Comparison of ENCODE assay signal across 8 mouse cellular contexts in the genomic region with DNA sequence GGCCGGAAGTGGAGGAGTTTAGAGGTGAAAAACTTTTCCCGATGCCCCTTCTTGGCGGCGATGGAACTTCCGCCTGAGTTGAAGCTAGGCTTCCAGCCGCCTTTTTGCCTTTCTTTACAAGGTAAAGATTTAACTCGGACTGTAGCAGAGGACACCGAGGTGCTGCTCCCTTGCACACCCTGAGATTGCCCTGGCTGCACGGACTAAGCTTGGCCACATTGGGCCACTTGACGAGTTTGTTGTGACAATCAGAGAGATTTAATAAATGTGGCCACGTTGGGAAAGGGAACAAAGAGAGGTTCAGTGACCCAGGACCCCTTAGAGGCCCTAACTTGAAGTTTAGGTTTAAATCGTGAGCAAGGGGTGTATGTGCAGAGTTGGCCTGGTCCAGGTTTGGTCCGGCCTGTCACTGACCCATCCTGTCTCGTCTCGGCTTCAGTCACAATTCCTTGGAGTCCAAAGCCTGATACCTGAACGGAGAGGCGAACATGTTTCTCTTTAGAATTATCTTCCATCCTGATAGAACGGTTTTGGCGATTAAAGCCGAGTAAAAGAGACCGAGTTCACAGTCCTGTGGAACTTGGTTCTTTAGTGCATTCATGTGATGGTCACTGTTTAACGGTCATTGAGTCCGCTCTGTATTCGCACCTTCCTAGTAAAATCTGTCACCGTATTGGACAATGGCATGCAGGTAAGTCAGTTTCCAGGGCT. TPM values are rescaled to one million over a fixed set of nuclear protein-coding genes. Genes with fewer than 3 reads are reported as not detected.
A peak's percentile ranks its signal among the peaks of the same experiment; 100 is the strongest.
DNase-seq lines count a peak whose midpoint lies in the region; ATAC-seq and TF ChIP-seq lines count a peak whose summit lies in the region.

No protein-coding gene starts in this region.

- no peak for TF ChIP-seq CTCF in lung, adult 2 months (IDR thresholded peaks at IDR 0.05; ENCODE audit: insufficient read depth, low read length)

- H3K27me3 ChIP-seq in embryonic facial prominence, embryonic 14.5 days (replicated peaks; ENCODE audit: control insufficient read depth, insufficient read depth, low read length): no peaks in the 10 kb centered on the region
- no peaks in the 10 kb centered on the region for H3K27me3 ChIP-seq in intestine, embryonic 15.5 days (replicated peaks)
- H3K27me3 ChIP-seq in neural tube, embryonic 13.5 days: no peaks in the 10 kb centered on the region

- H3K27ac ChIP-seq in embryonic facial prominence, embryonic 14.5 days (replicated peaks; ENCODE audit: low read depth, low read length): peak overlapping the region; percentile 98
- H3K27ac ChIP-seq in intestine, embryonic 15.5 days: peak overlapping the region; percentile 99
- H3K27ac ChIP-seq in neural tube, embryonic 13.5 days (replicated peaks): peak overlapping the region; percentile 99

- peak overlapping the region; percentile 91 for H3K4me2 ChIP-seq in embryonic facial prominence, embryonic 14.5 days (ENCODE audit: low read depth, low read length)
- peak overlapping the region; percentile 80 for H3K4me2 ChIP-seq in intestine, embryonic 15.5 days (replicated peaks)
- H3K4me2 ChIP-seq in neural tube, embryonic 13.5 days: peak overlapping the region; percentile 73

- peak overlapping the region; percentile 66 for H3K4me3 ChIP-seq in lung, adult 2 months (replicated peaks; ENCODE audit: extremely low read depth, low read depth, low read length)
- H3K4me3 ChIP-seq in embryonic facial prominence, embryonic 14.5 days (ENCODE audit: low read depth, low read length): peak overlapping the region; percentile 83
- peak overlapping the region; percentile 75 for H3K4me3 ChIP-seq in intestine, embryonic 15.5 days (replicated peaks)
- peak overlapping the region; percentile 75 for H3K4me3 ChIP-seq in neural tube, embryonic 13.5 days

- no peak for TF ChIP-seq POLR2A in lung, adult 2 months (IDR thresholded peaks at IDR 0.05; ENCODE audit: borderline replicate concordance, extremely low read depth, low read depth, low read length)

- ATAC-seq in embryonic facial prominence, embryonic 14.5 days (ENCODE audit: low read depth): peak; percentile 4; the same call in 1 of the 2 replicates
- ATAC-seq in intestine, embryonic 15.5 days: peak; percentile 51
- ATAC-seq in neural tube, embryonic 13.5 days (ENCODE audit: low read depth): peak; percentile 25

- 0 out of 2 replicates have a peak, but pooled peaks cover 3% of the 10 kb centered on the region for H3K9me3 ChIP-seq in embryonic facial prominence, embryonic 14.5 days (ENCODE audit: control insufficient read depth, low read length)
- no peaks in the 10 kb centered on the region for H3K9me3 ChIP-seq in intestine, embryonic 15.5 days
- H3K9me3 ChIP-seq in neural tube, embryonic 13.5 days: no peaks in the 10 kb centered on the region

- peaks cover 14% of the 10 kb centered on the region for H3K36me3 ChIP-seq in embryonic facial prominence, embryonic 14.5 days (ENCODE audit: control insufficient read depth, insufficient read depth, low read length)
- H3K36me3 ChIP-seq in intestine, embryonic 15.5 days: no peaks in the 10 kb centered on the region
- no peaks in the 10 kb centered on the region for H3K36me3 ChIP-seq in neural tube, embryonic 13.5 days

- peaks cover 14% of the 10 kb centered on the region for H3K4me1 ChIP-seq in lung, adult 2 months (ENCODE audit: control insufficient read depth, insufficient read depth, low read length)
- H3K4me1 ChIP-seq in embryonic facial prominence, embryonic 14.5 days (ENCODE audit: control insufficient read depth, insufficient read depth, low read length): peaks cover 12% of the 10 kb centered on the region
- peaks cover 6% of the 10 kb centered on the region for H3K4me1 ChIP-seq in intestine, embryonic 15.5 days (replicated peaks)
- H3K4me1 ChIP-seq in neural tube, embryonic 13.5 days (replicated peaks): peaks cover 26% of the 10 kb centered on the region

- H3K9ac ChIP-seq in embryonic facial prominence, embryonic 14.5 days (ENCODE audit: low read depth, low read length): peak overlapping the region; percentile 97
- peak overlapping the region; percentile 95 for H3K9ac ChIP-seq in intestine, embryonic 15.5 days
- H3K9ac ChIP-seq in neural tube, embryonic 13.5 days: peak overlapping the region; percentile 97

- 32% methylated on average over 25 of the region's 25 CpGs for WGBS in lung, adult 2 months
- 32% methylated on average over 25 of the region's 25 CpGs for WGBS in embryonic facial prominence, embryonic 14.5 days
- WGBS in intestine, embryonic 15.5 days: 32% methylated on average over 25 of the region's 25 CpGs
- WGBS in neural tube, embryonic 13.5 days: 38% methylated on average over 25 of the region's 25 CpGs

- no peak for DNase-seq in lung, adult 2 months
- DNase-seq in lung, postnatal 36 days: no peak
- DNase-seq in embryonic facial prominence, embryonic 14.5 days (ENCODE audit: low spot score): no peak
- DNase-seq in yolk sac, embryonic 10.5 days (ENCODE audit: low spot score): no peak
- no peak for DNase-seq in layer of hippocampus, adult 9-10 months (ENCODE audit: low spot score)
- no peak for DNase-seq in right cerebral cortex, postnatal 4 days

RNA-seq across cellular contexts. Expression of gene Rcbtb2, which starts 21.0 kb away (rescaled TPM):
- polyA plus RNA-seq in lung, adult 2 months (2012; rRNA removed): 26.3 and 28.9 TPM in 2 replicates
- polyA plus RNA-seq in embryonic facial prominence, embryonic 14.5 days (2014; fragmentation: Nextera tagmentation; extraction: Ambion mirVana): 86.4 and 95.1 TPM in 2 replicates
- polyA plus RNA-seq in intestine, embryonic 15.5 days (2015; fragmentation: Nextera tagmentation; extraction: Ambion mirVana): 69.2 and 77.0 TPM in 2 replicates
- 81.2 and 101 TPM in 2 replicates for polyA plus RNA-seq in neural tube, embryonic 13.5 days (2015; fragmentation: Nextera tagmentation; extraction: Ambion mirVana)
